Mouse (Mus musculus): ENCODE measurements around the gene Afap1l2. TPM values are rescaled to one million over a fixed set of nuclear protein-coding genes. Genes with fewer than 3 reads are reported as not detected.

The Afap1l2 gene
- polyA plus RNA-seq, 1 experiment = not detected

- no peak for TF ChIP-seq TAL1 (IDR thresholded peaks at IDR 0.05; ENCODE audit: low read length)
- no peak for TF ChIP-seq GATA1 (IDR thresholded peaks at IDR 0.05; ENCODE audit: low read length)
- Histone ChIP-seq H3K27me3 (ENCODE audit: control insufficient read depth) (no peaks in the 10 kb centered on the region), H3K36me3 (ENCODE audit: control insufficient read depth) (no peaks in the 10 kb centered on the region), H3K4me3 (replicated peaks) (no peak overlapping the region), H3K4me1 (ENCODE audit: control insufficient read depth) (no peaks in the 10 kb centered on the region), H3K9me3 (ENCODE audit: control insufficient read depth, low read length) (no peaks in the 10 kb centered on the region)
Observed at GRCm38 (mm10) chr19:56953856-56954255, 54.2 kb downstream of the Afap1l2 start.

GRCm38 (mm10) chr19:56950818-56951217 is 57.2 kb downstream of the Afap1l2 start:
- no peak for TF ChIP-seq TAL1 (IDR thresholded peaks at IDR 0.05; ENCODE audit: low read length)
- no peak for TF ChIP-seq GATA1 (IDR thresholded peaks at IDR 0.05; ENCODE audit: low read length)

GRCm38 (mm10) chr19:56949868-56950267 is 58.2 kb downstream of the Afap1l2 start:
- H3K36me3 ChIP-seq (ENCODE audit: control insufficient read depth) = no peaks in the 10 kb centered on the region
- TF ChIP-seq TAL1 (IDR thresholded peaks at IDR 0.05; ENCODE audit: low read length) (no peak), GATA1 (IDR thresholded peaks at IDR 0.05; ENCODE audit: low read length) (no peak)
- no peaks in the 10 kb centered on the region for H3K4me1 ChIP-seq (ENCODE audit: control insufficient read depth)
- H3K4me3 ChIP-seq (replicated peaks) = no peak overlapping the region
- H3K9me3 ChIP-seq (ENCODE audit: control insufficient read depth, low read length) = no peaks in the 10 kb centered on the region
- H3K27me3 ChIP-seq (ENCODE audit: control insufficient read depth) = no peaks in the 10 kb centered on the region

More at GRCm38 (mm10) chr19:56950818-56951217, 57.2 kb downstream of the Afap1l2 start:
- no peaks in the 10 kb centered on the region for H3K4me1 ChIP-seq (ENCODE audit: control insufficient read depth)
- no peaks in the 10 kb centered on the region for H3K27me3 ChIP-seq (ENCODE audit: control insufficient read depth)
- H3K36me3 ChIP-seq (ENCODE audit: control insufficient read depth) = no peaks in the 10 kb centered on the region
- no peaks in the 10 kb centered on the region for H3K9me3 ChIP-seq (ENCODE audit: control insufficient read depth, low read length)
- H3K4me3 ChIP-seq (replicated peaks) = no peak overlapping the region

DNA sequence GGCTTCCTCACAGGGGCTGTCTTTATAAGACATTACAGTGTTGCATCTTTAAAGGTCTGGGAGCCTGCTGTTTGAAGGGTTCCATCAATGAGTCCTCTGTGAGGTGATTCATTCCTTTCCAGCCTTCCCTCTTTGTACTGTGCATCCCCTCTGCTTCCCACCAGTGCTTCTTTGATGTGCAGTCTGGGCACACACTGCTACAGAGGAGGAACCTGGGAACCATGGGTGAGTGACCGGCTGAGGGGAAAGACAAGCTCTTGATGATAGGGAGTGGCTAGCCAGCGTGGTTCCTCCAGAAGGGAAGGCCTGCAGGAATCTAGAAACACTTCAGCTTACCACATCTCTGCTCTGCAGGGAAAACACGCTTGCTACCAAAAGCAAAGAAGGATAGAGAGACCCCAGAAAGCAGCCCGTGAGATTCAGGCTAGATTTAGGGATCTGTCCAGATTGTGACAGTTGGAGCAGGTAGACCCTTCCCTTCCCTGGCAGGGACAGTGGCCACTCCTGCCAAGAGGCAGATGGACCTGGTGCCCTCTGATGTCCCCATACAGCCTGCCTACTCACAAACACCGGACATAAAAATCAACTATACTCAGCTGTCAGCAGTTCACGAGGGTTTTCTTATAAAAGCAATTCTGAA is 59.9 kb downstream of the Afap1l2 start:
- TF ChIP-seq GATA1 (IDR thresholded peaks at IDR 0.05; ENCODE audit: low read length) = no peak
- TF ChIP-seq TAL1 (IDR thresholded peaks at IDR 0.05; ENCODE audit: low read length) = no peak
- Histone ChIP-seq H3K4me3 (replicated peaks) (no peak overlapping the region), H3K4me1 (ENCODE audit: control insufficient read depth) (no peaks in the 10 kb centered on the region), H3K36me3 (ENCODE audit: control insufficient read depth) (no peaks in the 10 kb centered on the region), H3K9me3 (ENCODE audit: control insufficient read depth, low read length) (peaks cover 2% of the 10 kb centered on the region; the same call in 1 of the 2 replicates), H3K27me3 (ENCODE audit: control insufficient read depth) (no peaks in the 10 kb centered on the region)

DNA sequence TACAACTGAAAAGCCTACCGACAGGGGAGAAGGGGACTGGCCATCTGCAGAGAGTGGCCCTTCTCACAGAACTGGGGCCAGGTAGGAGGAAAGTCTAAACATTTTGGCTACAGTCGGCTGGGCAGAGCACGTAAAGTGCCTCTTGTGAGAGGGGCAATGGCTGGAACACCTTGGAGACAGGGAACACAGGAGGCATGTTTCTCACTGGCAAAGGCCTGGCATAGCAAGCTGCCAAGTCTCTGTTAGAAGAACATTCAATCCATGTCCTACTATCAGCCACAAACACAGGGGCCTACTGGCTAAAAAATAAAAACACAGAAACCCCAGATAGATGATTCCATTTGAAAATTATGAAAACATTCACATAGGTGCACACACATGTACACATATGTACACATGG is 61.3 kb downstream of the Afap1l2 start:
- Histone ChIP-seq H3K27me3 (ENCODE audit: control insufficient read depth) (no peaks in the 10 kb centered on the region), H3K4me1 (ENCODE audit: control insufficient read depth) (no peaks in the 10 kb centered on the region), H3K4me3 (replicated peaks) (no peak overlapping the region), H3K36me3 (ENCODE audit: control insufficient read depth) (no peaks in the 10 kb centered on the region), H3K9me3 (ENCODE audit: control insufficient read depth, low read length) (peaks cover 2% of the 10 kb centered on the region; the same call in 1 of the 2 replicates)
- TF ChIP-seq TAL1 (IDR thresholded peaks at IDR 0.05; ENCODE audit: low read length) (no peak), GATA1 (IDR thresholded peaks at IDR 0.05; ENCODE audit: low read length) (no peak)

GRCm38 (mm10) chr19:56946277-56946676 is 61.8 kb downstream of the Afap1l2 start:
- H3K27me3 ChIP-seq (ENCODE audit: control insufficient read depth) = no peaks in the 10 kb centered on the region
- no peaks in the 10 kb centered on the region for H3K36me3 ChIP-seq (ENCODE audit: control insufficient read depth)
- H3K9me3 ChIP-seq (ENCODE audit: control insufficient read depth, low read length) = peaks cover 2% of the 10 kb centered on the region; the same call in 1 of the 2 replicates
- TF ChIP-seq GATA1 (IDR thresholded peaks at IDR 0.05; ENCODE audit: low read length) (no peak), TAL1 (IDR thresholded peaks at IDR 0.05; ENCODE audit: low read length) (no peak)
- no peak overlapping the region for H3K4me3 ChIP-seq (replicated peaks)
- no peaks in the 10 kb centered on the region for H3K4me1 ChIP-seq (ENCODE audit: control insufficient read depth)

- no peaks in the 10 kb centered on the region for H3K4me1 ChIP-seq (ENCODE audit: control insufficient read depth)
- peaks cover 2% of the 10 kb centered on the region; the same call in 1 of the 2 replicates for H3K9me3 ChIP-seq (ENCODE audit: control insufficient read depth, low read length)
- TF ChIP-seq GATA1 (IDR thresholded peaks at IDR 0.05; ENCODE audit: low read length) (no peak), TAL1 (IDR thresholded peaks at IDR 0.05; ENCODE audit: low read length) (no peak)
- H3K4me3 ChIP-seq (replicated peaks) = no peak overlapping the region
- H3K36me3 ChIP-seq (ENCODE audit: control insufficient read depth) = no peaks in the 10 kb centered on the region
- no peaks in the 10 kb centered on the region for H3K27me3 ChIP-seq (ENCODE audit: control insufficient read depth)
Observed at GRCm38 (mm10) chr19:56945621-56946020, 62.4 kb downstream of the Afap1l2 start.

GRCm38 (mm10) chr19:56944826-56945225 is 63.2 kb downstream of the Afap1l2 start:
- no peak overlapping the region for H3K4me3 ChIP-seq (replicated peaks)
- TF ChIP-seq TAL1 (IDR thresholded peaks at IDR 0.05; ENCODE audit: low read length) (no peak), GATA1 (IDR thresholded peaks at IDR 0.05; ENCODE audit: low read length) (no peak)

DNA sequence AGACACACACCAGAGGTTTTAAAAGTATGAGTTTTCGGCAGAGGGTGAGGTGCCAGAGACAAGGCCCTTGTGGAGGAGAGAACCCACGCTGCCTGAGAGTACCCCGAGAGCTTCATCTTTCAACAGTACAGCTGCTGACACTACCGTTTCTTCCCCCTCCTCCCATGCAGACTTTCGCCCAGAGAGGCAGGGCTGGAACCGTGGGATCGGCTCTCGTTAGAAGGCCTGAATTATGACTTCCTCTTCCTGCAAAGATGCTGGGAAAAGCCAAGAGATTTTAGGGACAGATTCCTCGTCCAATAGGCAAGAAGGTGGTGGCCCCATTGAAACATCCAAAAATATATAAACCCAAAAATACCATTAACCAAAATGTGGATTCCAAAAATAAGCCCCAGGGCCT is 63.8 kb downstream of the Afap1l2 start:
- peaks cover 2% of the 10 kb centered on the region; the same call in 1 of the 2 replicates for H3K9me3 ChIP-seq (ENCODE audit: control insufficient read depth, low read length)
- H3K4me3 ChIP-seq (replicated peaks) = no peak overlapping the region
- no peaks in the 10 kb centered on the region for H3K36me3 ChIP-seq (ENCODE audit: control insufficient read depth)
- no peak for TF ChIP-seq GATA1 (IDR thresholded peaks at IDR 0.05; ENCODE audit: low read length)
- TF ChIP-seq TAL1 (IDR thresholded peaks at IDR 0.05; ENCODE audit: low read length) = no peak
- no peaks in the 10 kb centered on the region for H3K4me1 ChIP-seq (ENCODE audit: control insufficient read depth)
- no peaks in the 10 kb centered on the region for H3K27me3 ChIP-seq (ENCODE audit: control insufficient read depth)

More at GRCm38 (mm10) chr19:56944826-56945225, 63.2 kb downstream of the Afap1l2 start:
- no peaks in the 10 kb centered on the region for H3K36me3 ChIP-seq (ENCODE audit: control insufficient read depth)
- no peaks in the 10 kb centered on the region for H3K4me1 ChIP-seq (ENCODE audit: control insufficient read depth)
- peaks cover 2% of the 10 kb centered on the region; the same call in 1 of the 2 replicates for H3K9me3 ChIP-seq (ENCODE audit: control insufficient read depth, low read length)
- no peaks in the 10 kb centered on the region for H3K27me3 ChIP-seq (ENCODE audit: control insufficient read depth)
